Mouse (Mus musculus) MEL (cell line): ENCODE measurements around the gene Med17. TPM values are rescaled to one million over a fixed set of nuclear protein-coding genes. Genes with fewer than 3 reads are reported as not detected.
"Not testable (repeated sequence)": the region's sequence is repeated elsewhere in the genome, so short reads cannot be mapped to it uniquely, and the experiment has no call there.

ENCODE experiments used
- DNase-seq: peaks from one replicate; pipeline ENCODE4 v3.0.0; 2011; ENCODE audit warnings: low read depth, low spot score
- H3K27ac ChIP-seq: 2 replicates; pipeline ENCODE4 v1.5.1; 2012; ENCODE audit warnings: low read depth, mild to moderate bottlenecking, control low read depth, low read length, moderate library complexity; ENCODE audit not compliant: control insufficient read depth
- H3K27me3 ChIP-seq, 2 experiments: fragments of 150-350 bp in 1 of 2; sonication (generic) in 1 of 2; 2 replicates each; pipeline ENCODE4 v1.6.1; 2012; ENCODE audit warnings: low read length in 2 of 2, mild to moderate bottlenecking in 2 of 2, improper control_type of control experiment in 1 of 2, moderate library complexity in 1 of 2; ENCODE audit not compliant: insufficient read depth in 2 of 2, control insufficient read depth in 1 of 2
- H3K36me3 ChIP-seq, 2 experiments: 2 replicates each; pipeline ENCODE4 v1.6.1; 2012 to 2014; ENCODE audit warnings: low read length in 2 of 2, improper control_type of control experiment in 1 of 2, inconsistent platforms in 1 of 2, mild to moderate bottlenecking in 1 of 2; ENCODE audit not compliant: insufficient read depth in 2 of 2, control insufficient read depth in 1 of 2
- H3K4me1 ChIP-seq, 2 experiments: fragments of 150-350 bp in 1 of 2; sonication (generic) in 1 of 2; 2 replicates each; pipeline ENCODE4 v1.6.1; 2012; ENCODE audit warnings: low read length in 2 of 2, improper control_type of control experiment in 1 of 2, mild to moderate bottlenecking in 1 of 2; ENCODE audit not compliant: insufficient read depth in 2 of 2, control insufficient read depth in 1 of 2
- H3K4me3 ChIP-seq, 2 experiments: fragments of 150-350 bp in 1 of 2; sonication (generic) in 1 of 2; 2 replicates each; pipeline ENCODE4 v1.5.1; 2012; ENCODE audit warnings: low read depth in 2 of 2, low read length in 2 of 2, mild to moderate bottlenecking in 2 of 2, moderate library complexity in 2 of 2, control low read depth in 1 of 2, improper control_type of control experiment in 1 of 2; ENCODE audit not compliant: control insufficient read depth in 1 of 2, insufficient read depth in 1 of 2
- H3K79me2 ChIP-seq: 2 replicates; pipeline ENCODE4 v1.6.1; 2012; ENCODE audit warnings: mild to moderate bottlenecking, low read length, moderate library complexity; ENCODE audit not compliant: control insufficient read depth, poor library complexity, insufficient read depth
- H3K9ac ChIP-seq: 2 replicates; pipeline ENCODE4 v1.6.1; 2012; ENCODE audit warnings: low read depth, mild to moderate bottlenecking, control low read depth, low read length, moderate library complexity; ENCODE audit not compliant: control insufficient read depth, poor library complexity, severe bottlenecking
- H3K9me3 ChIP-seq: fragments of 150-350 bp; sonication (generic); replicated peaks from 2 replicates; pipeline ENCODE4 v1.6.1; 2012; ENCODE audit warnings: mild to moderate bottlenecking, low read length, improper control_type of control experiment, moderate library complexity; ENCODE audit not compliant: insufficient read depth
- CHD2 ChIP-seq: IDR thresholded peaks from 2 replicates; pipeline ENCODE4 v1.6.1; 2011; ENCODE audit warnings: low read length, improper control_type of control experiment
- CTCF ChIP-seq, 3 experiments: IDR thresholded peaks in 2 of 3; conservative IDR thresholded peaks in 1 of 3; 2 replicates each; pipeline ENCODE4 v1.5.1; 2011 to 2012; ENCODE audit warnings: low read length in 3 of 3, low read depth in 2 of 3, mild to moderate bottlenecking in 2 of 3, improper control_type of control experiment in 1 of 3, inconsistent platforms in 1 of 3, mixed read lengths in 1 of 3, moderate library complexity in 1 of 3; ENCODE audit not compliant: control insufficient read depth in 1 of 3, insufficient read depth in 1 of 3, poor library complexity in 1 of 3, severe bottlenecking in 1 of 3
- E2F4 ChIP-seq: IDR thresholded peaks from 2 replicates; pipeline ENCODE4 v1.6.1; 2011; ENCODE audit warnings: low read depth, low read length, improper control_type of control experiment, borderline replicate concordance
- ELF1 ChIP-seq: IDR thresholded peaks from 2 replicates; pipeline ENCODE4 v1.6.1; 2014; ENCODE audit warnings: low read depth, mild to moderate bottlenecking, inconsistent platforms, low read length, improper control_type of control experiment, moderate library complexity
- ETS1 ChIP-seq: IDR thresholded peaks from 2 replicates; pipeline ENCODE4 v1.6.1; 2012; ENCODE audit warnings: low read depth, mild to moderate bottlenecking, inconsistent platforms, low read length, improper control_type of control experiment, moderate library complexity
- GATA1 ChIP-seq: IDR thresholded peaks from 2 replicates; pipeline ENCODE4 v1.6.1; 2011; ENCODE audit warnings: low read depth, low read length, improper control_type of control experiment
- HCFC1 ChIP-seq: IDR thresholded peaks from 2 replicates; pipeline ENCODE4 v1.6.1; 2012; ENCODE audit warnings: low read depth, mild to moderate bottlenecking, inconsistent platforms, low read length, improper control_type of control experiment, moderate library complexity
- KAT2A ChIP-seq: conservative IDR thresholded peaks from 2 replicates; pipeline ENCODE4 v1.6.1; 2012; ENCODE audit warnings: low read depth, low read length, improper control_type of control experiment, inconsistent platforms
- MAFK ChIP-seq: IDR thresholded peaks from 2 replicates; pipeline ENCODE4 v1.6.1; 2011; ENCODE audit warnings: low read depth, mild to moderate bottlenecking, low read length, improper control_type of control experiment, borderline replicate concordance
- MAX ChIP-seq: IDR thresholded peaks from 2 replicates; pipeline ENCODE4 v1.6.1; 2011; ENCODE audit warnings: low read length, improper control_type of control experiment
- MXI1 ChIP-seq: IDR thresholded peaks from 2 replicates; pipeline ENCODE4 v1.6.1; 2011; ENCODE audit warnings: mild to moderate bottlenecking, low read depth, low read length, improper control_type of control experiment
- NRF1 ChIP-seq: IDR thresholded peaks from 2 replicates; pipeline ENCODE4 v1.6.1; 2014; ENCODE audit warnings: low read depth, mild to moderate bottlenecking, inconsistent platforms, low read length, improper control_type of control experiment, moderate library complexity; ENCODE audit not compliant: poor library complexity, insufficient read depth, severe bottlenecking
- POLR2AphosphoS5 ChIP-seq: IDR thresholded peaks from 2 replicates; pipeline ENCODE4 v1.6.1; 2012; ENCODE audit warnings: low read depth, borderline replicate concordance, mild to moderate bottlenecking, inconsistent platforms, low read length, moderate library complexity, mixed read lengths
- RAD21 ChIP-seq: IDR thresholded peaks from 2 replicates; pipeline ENCODE4 v1.6.1; 2011; ENCODE audit warnings: mild to moderate bottlenecking, low read depth, low read length, improper control_type of control experiment
- RCOR1 ChIP-seq: IDR thresholded peaks from 2 replicates; pipeline ENCODE4 v1.6.1; 2012; ENCODE audit warnings: low read depth, mild to moderate bottlenecking, inconsistent platforms, low read length, improper control_type of control experiment
- SIN3A ChIP-seq: IDR thresholded peaks from 2 replicates; pipeline ENCODE4 v1.6.1; 2012; ENCODE audit warnings: low read length, improper control_type of control experiment, inconsistent platforms
- TAL1 ChIP-seq: IDR thresholded peaks from 2 replicates; pipeline ENCODE4 v1.6.1; 2012; ENCODE audit warnings: mild to moderate bottlenecking, inconsistent platforms, low read length, moderate library complexity, mixed read lengths
- TCF12 ChIP-seq: IDR thresholded peaks from 2 replicates; pipeline ENCODE4 v1.6.1; 2014; ENCODE audit warnings: low read depth, mild to moderate bottlenecking, inconsistent platforms, low read length, improper control_type of control experiment, moderate library complexity
- USF2 ChIP-seq, 2 experiments: IDR thresholded peaks; 2 replicates each; pipeline ENCODE4 v1.6.1; 2011 to 2012; ENCODE audit warnings: improper control_type of control experiment in 2 of 2, low read length in 2 of 2, borderline replicate concordance in 1 of 2, inconsistent platforms in 1 of 2, low read depth in 1 of 2, mild to moderate bottlenecking in 1 of 2; ENCODE audit not compliant: insufficient read depth in 1 of 2
- ZNF384 ChIP-seq: IDR thresholded peaks from 2 replicates; pipeline ENCODE4 v1.6.1; 2012; ENCODE audit warnings: low read depth, mild to moderate bottlenecking, inconsistent platforms, low read length, improper control_type of control experiment
- polyA plus RNA-seq, 2 experiments: library from polyadenylated mRNA; stranded (reverse) in 1 of 2; unstranded in 1 of 2; fragments of >175 nt in 1 of 2; fragments of >200 nt in 1 of 2; gene quantifications; 2 replicates each; pipeline versions ENCODE4 v1.2.1 to v1.2.4; 2012; ENCODE audit warnings: low replicate concordance in 2 of 2, low read depth in 1 of 2; ENCODE audit not compliant: insufficient read length in 2 of 2, insufficient read depth in 1 of 2, missing spikeins in 1 of 2
- total RNA-seq: library from RNA; depleted of rRNA; stranded (reverse); fragments of 300-350 nt; gene quantifications from 2 replicates; pipeline ENCODE4 v1.2.3, GENCODE M21; 2012

The Med17 gene
- total and polyA plus RNA-seq, 3 experiments: 175 to 478 (median 185) TPM

DNA sequence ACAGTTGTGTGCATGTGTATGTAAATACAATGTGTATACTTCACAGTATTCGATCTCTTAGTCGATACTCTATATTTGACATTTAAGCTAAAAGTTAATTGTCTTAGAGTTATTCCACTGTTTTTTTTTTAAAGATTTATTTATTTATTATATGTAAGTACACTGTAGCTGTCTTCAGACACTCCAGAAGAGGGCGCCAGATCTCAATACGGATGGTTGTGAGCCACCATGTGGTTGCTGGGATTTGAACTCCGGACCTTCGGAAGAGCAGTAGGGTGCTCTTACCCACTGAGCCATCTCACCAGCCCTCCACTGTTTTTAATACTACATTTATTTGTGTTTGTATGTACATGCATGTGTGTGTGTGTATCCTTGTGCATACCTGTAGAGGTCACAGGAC lies 22.3 kb upstream of the Med17 start:
- peaks cover 0 to 23% of the 10 kb centered on the region in 2 experiments; a peak in 3 of 4 replicates for H3K36me3 ChIP-seq
- H3K4me1 ChIP-seq: peaks cover 15 to 19% of the 10 kb centered on the region in 2 experiments
- peak; percentile 60 for DNase-seq
- not testable (repeated sequence) for H3K27me3 ChIP-seq, H3K9ac ChIP-seq, H3K27ac ChIP-seq, H3K9me3 ChIP-seq, H3K4me3 ChIP-seq
- TF ChIP-seq CTCF (IDR thresholded peaks at IDR 0.05 in 2 of 3, conservative IDR thresholded peaks at IDR 0.05 in 1 of 3; ENCODE audit: control insufficient read depth in 1 of 3, insufficient read depth in 1 of 3, low read depth in 2 of 3, low read length in 3 of 3, poor library complexity in 1 of 3, severe bottlenecking in 1 of 3): peak in 2 of 3 experiments; percentile 39 to 45; a peak in 4 of 6 replicates
- peaks cover 22% of the 10 kb centered on the region for H3K79me2 ChIP-seq

DNA sequence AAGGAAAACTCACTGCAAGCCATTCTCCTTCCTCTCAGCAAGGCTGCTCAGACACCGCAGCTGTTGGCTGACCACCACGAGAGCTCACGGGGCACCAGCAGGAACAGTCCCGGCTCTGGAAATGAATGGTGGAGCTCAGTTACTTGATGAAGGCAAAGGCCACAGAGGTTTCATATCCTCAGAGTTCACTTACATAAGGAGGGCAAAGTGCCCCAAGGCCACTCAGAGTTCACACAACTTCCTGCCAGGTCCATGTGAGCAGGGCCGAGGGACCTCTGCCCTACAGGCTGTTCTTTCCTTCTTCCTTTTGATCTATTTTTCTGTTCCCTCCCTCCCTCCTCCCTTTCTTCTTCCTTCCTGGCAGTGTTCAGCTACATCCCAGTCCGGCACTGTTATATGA lies 21.7 kb upstream of the Med17 start:
- H3K36me3 ChIP-seq: peaks cover 0 to 26% of the 10 kb centered on the region in 2 experiments; a peak in 2 of 4 replicates
- peaks cover 15 to 19% of the 10 kb centered on the region in 2 experiments for H3K4me1 ChIP-seq
- TF ChIP-seq CHD2: no peak
- TF ChIP-seq ZNF384: no peak
- H3K27ac ChIP-seq: no peak overlapping the region
- no peaks in the 10 kb centered on the region for H3K9me3 ChIP-seq
- no peaks in the 10 kb centered on the region for H3K27me3 ChIP-seq
- no peak overlapping the region for H3K9ac ChIP-seq
- H3K4me3 ChIP-seq: no peak overlapping the region
- H3K79me2 ChIP-seq: peaks cover 16% of the 10 kb centered on the region
- no peak for DNase-seq

DNA sequence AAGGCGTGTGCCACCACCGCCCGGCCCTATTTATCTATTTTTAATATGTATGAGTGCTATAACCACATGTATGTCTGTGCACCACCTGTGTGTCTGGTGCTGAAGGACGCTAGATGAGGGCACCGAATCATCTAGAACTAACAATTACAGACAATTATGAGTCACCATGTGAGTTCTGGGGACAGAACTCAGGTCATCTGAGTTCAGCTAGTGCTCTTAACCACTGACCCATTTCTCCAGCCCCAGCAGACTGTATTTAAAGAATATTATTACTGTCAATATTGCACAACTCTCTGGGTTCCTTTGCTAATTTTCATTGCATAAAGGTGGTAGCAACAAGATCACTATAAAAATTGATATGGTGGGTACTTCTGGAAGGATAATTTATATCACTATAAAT lies 20.3 kb upstream of the Med17 start:
- H3K4me1 ChIP-seq: peaks cover 15% of the 10 kb centered on the region in 2 experiments
- H3K27me3 ChIP-seq: no peaks in the 10 kb centered on the region
- TF ChIP-seq USF2 (IDR thresholded peaks at IDR 0.05; ENCODE audit: borderline replicate concordance in 1 of 2, insufficient read depth in 1 of 2, low read depth in 1 of 2, low read length in 2 of 2): no peak
- TF ChIP-seq RAD21: no peak
- TF ChIP-seq NRF1: no peak
- no peak for TF ChIP-seq ETS1
- TF ChIP-seq KAT2A: no peak
- TF ChIP-seq SIN3A: no peak
- TF ChIP-seq TAL1: no peak
- TF ChIP-seq GATA1: no peak
- no peak for TF ChIP-seq POLR2AphosphoS5
- TF ChIP-seq TCF12: no peak
- no peak for TF ChIP-seq HCFC1
- no peak for TF ChIP-seq MAFK
- TF ChIP-seq MXI1: no peak
- no peak for TF ChIP-seq E2F4
- no peak for TF ChIP-seq MAX
- TF ChIP-seq RCOR1: no peak
- no peak for TF ChIP-seq ELF1
- DNase-seq: no peak
- no peak overlapping the region for H3K4me3 ChIP-seq
- no peaks in the 10 kb centered on the region for H3K9me3 ChIP-seq
- H3K36me3 ChIP-seq: peaks cover 0 to 23% of the 10 kb centered on the region in 2 experiments; a peak in 2 of 4 replicates
- H3K9ac ChIP-seq: no peak overlapping the region
- no peak overlapping the region for H3K27ac ChIP-seq
- H3K79me2 ChIP-seq: peaks cover 7% of the 10 kb centered on the region; the same call in 1 of the 2 replicates
